Mouse (Mus musculus) heart, postnatal 0 days (tissue): ENCODE measurements around the gene Rhoh. TPM values are rescaled to one million over a fixed set of nuclear protein-coding genes. Genes with fewer than 3 reads are reported as not detected.

Experiments
- ATAC-seq: fragments of 200-750 bp; cut with Nextera tagmentation; 2 replicates; pipeline ENCODE4 v1.8.0; 2017; ENCODE audit warnings: low read depth, moderate number of reproducible peaks, moderate library complexity; ENCODE audit not compliant: insufficient read depth
- DNase-seq: peaks from one replicate; pipeline ENCODE4 v3.0.0-alpha.2; 2016; ENCODE audit warnings: low spot score
- H3K27ac ChIP-seq: fragments of 300-500 bp; sonication (generic); 2 replicates; pipeline ENCODE4 v1.5.1; 2014; ENCODE audit warnings: low read depth, mild to moderate bottlenecking
- H3K27me3 ChIP-seq: fragments of 300-500 bp; sonication (generic); 2 replicates; pipeline ENCODE4 v1.6.1; 2014; ENCODE audit warnings: low read length, mixed read lengths; ENCODE audit not compliant: control insufficient read depth, insufficient read depth
- H3K36me3 ChIP-seq: fragments of 300-500 bp; sonication (generic); replicated peaks from 2 replicates; pipeline ENCODE4 v1.6.1; 2014; ENCODE audit warnings: low read length, mixed read lengths; ENCODE audit not compliant: control insufficient read depth, insufficient read depth
- H3K4me1 ChIP-seq: fragments of 300-500 bp; sonication (generic); 2 replicates; pipeline ENCODE4 v1.6.1; 2014; ENCODE audit warnings: antibody characterized with exemption; ENCODE audit not compliant: control insufficient read depth, insufficient read depth
- H3K4me2 ChIP-seq: fragments of 300-500 bp; sonication (generic); 2 replicates; pipeline ENCODE4 v1.6.1; 2014; ENCODE audit warnings: low read depth, mild to moderate bottlenecking, low read length, moderate library complexity
- H3K4me3 ChIP-seq: fragments of 300-500 bp; sonication (generic); 2 replicates; pipeline ENCODE4 v1.5.1; 2014; ENCODE audit warnings: low read depth, low read length
- H3K9ac ChIP-seq: fragments of 300-500 bp; sonication (generic); replicated peaks from 2 replicates; pipeline ENCODE4 v1.6.1; 2014; ENCODE audit warnings: low read depth, low read length, mixed read lengths
- H3K9me3 ChIP-seq: fragments of 300-500 bp; sonication (generic); replicated peaks from 2 replicates; pipeline ENCODE4 v1.6.1; 2016; ENCODE audit warnings: low read length; ENCODE audit not compliant: control insufficient read depth
- CTCF ChIP-seq: IDR thresholded peaks from 2 replicates; pipeline ENCODE4 v1.5.1; 2016; ENCODE audit warnings: antibody characterized with exemption, control low read depth, low read depth
- EP300 ChIP-seq: IDR thresholded peaks from 2 replicates; pipeline ENCODE4 v1.6.1; 2016; ENCODE audit warnings: antibody characterized with exemption, low read depth
- WGBS: fragments of 180-500 bp; shearing (Covaris S2); extraction: QIAGEN DNeasy Blood & Tissue Kit; methylation state at CpG from one replicate; pipeline ENCODE4 v1.1.7; 2014; 5-methylcytosine and 5-hydroxymethylcytosine counted together
- polyA plus RNA-seq: library from polyadenylated mRNA; unstranded; fragments of >200 nt; fragmentation: Nextera tagmentation; extraction: Ambion mirVana; gene quantifications from 2 replicates; pipeline ENCODE4 v1.2.1, GENCODE M21; 2015
- total RNA-seq: library from RNA; depleted of rRNA; stranded (reverse); fragments of >200 nt; gene quantifications from 2 replicates; pipeline ENCODE4 v1.2.3, GENCODE M21; 2014; ENCODE audit warnings: low replicate concordance; rRNA removed

Rhoh gene
- total RNA-seq (0.34 and 2.8 TPM in 2 replicates), polyA plus RNA-seq (0.32 and 0.41 TPM in 2 replicates)

DNA sequence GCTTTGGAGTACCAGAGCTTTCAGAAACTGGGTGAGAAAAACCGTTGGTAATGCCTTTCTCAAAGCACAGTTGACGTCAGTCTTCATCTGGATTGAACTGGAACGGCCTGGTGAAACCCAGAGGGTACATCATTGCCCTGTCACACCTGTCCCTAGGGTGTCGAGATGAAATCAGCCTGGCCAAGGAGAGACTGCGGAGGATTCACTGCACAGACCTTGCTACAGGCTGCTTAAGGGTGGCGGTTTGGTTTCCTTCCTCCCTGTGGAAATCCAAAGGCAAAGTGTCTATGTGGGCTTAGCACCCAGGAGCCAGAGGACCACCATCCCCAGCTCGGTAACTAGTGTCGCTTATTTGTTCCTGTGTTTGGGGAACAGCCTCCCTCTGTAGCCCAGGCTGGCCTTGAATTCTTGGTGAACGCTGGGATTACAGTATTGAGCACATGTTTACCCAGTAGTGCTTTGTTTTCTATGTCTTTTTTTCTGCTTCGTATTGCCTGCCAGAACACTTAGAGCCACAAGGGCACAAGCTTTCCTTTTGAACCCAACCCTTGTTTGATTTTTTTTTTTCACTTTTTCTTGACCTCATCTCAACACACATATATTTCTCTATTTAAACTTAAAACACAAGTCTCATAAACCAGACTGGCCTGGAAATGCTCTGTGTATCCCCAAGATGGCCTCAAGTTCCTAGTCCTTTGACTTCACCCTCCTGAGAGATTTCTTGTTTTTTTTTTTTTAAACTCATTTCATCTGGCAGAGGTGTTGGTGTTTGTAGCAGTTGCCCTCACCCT lies at the start of gene Rhoh:
Gene Rhoh, plus strand, starts transcription at position 60 of the 791 bp plus-strand sequence.
- Histone ChIP-seq H3K27ac (peak within 1 kb of the TSS; percentile 62; the same call in 1 of the 2 replicates), H3K4me1 (peaks cover 6% of the 10 kb centered on the region; the same call in 1 of the 2 replicates), H3K4me3 (peak within 1 kb of the TSS; percentile 7; the same call in 1 of the 2 replicates), H3K36me3 (no peaks in the 10 kb centered on the region), H3K9me3 (no peaks in the 10 kb centered on the region), H3K9ac (no peak within 1 kb of the TSS; the same call in 1 of the 2 replicates), H3K27me3 (no peaks in the 10 kb centered on the region), H3K4me2 (peak within 1 kb of the TSS; percentile 15; the same call in 1 of the 2 replicates)
- no peak for DNase-seq
- TF ChIP-seq EP300 = no peak
- no peak for TF ChIP-seq CTCF
- no peak for ATAC-seq
- WGBS = 80% methylated on average over 10 of the region's 10 CpGs

DNA sequence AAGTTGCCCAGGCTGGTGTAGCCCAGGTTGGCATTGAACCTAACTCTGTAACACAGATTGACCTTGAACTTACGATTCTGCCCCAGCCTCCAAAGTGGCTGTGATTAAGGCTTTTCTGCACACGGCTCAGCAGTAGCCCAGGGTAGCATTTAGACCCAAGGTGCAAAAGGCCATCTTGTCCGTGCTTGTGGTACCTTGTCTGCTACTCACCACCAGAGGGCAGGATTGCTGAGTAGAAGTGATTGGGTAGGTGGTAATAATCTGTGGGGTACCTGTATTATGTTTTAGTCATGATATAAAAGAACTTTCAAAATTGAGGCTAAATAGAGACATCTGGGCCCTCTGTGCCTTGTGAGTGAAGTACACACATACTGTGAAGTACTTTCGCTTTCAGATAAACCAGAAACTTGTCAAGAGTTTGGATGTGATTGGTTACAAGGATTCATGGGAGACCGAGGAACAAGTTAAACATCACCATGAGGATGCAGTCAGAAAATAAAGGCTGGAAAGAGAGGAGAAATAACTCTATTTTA lies 37.3 kb upstream of the Rhoh start:
- Histone ChIP-seq H3K9me3 (no peaks in the 10 kb centered on the region), H3K4me1 (no peaks in the 10 kb centered on the region), H3K4me3 (no peak overlapping the region), H3K9ac (no peak overlapping the region), H3K4me2 (no peak overlapping the region), H3K27ac (no peak overlapping the region), H3K27me3 (no peaks in the 10 kb centered on the region), H3K36me3 (peaks cover 37% of the 10 kb centered on the region)
- 64% methylated on average over 5 of the region's 5 CpGs for WGBS
- no peak for TF ChIP-seq EP300
- peak; percentile 79 for TF ChIP-seq CTCF
- ATAC-seq = no peak; the same call in 1 of the 2 replicates
- peak; percentile 40 for DNase-seq

DNA sequence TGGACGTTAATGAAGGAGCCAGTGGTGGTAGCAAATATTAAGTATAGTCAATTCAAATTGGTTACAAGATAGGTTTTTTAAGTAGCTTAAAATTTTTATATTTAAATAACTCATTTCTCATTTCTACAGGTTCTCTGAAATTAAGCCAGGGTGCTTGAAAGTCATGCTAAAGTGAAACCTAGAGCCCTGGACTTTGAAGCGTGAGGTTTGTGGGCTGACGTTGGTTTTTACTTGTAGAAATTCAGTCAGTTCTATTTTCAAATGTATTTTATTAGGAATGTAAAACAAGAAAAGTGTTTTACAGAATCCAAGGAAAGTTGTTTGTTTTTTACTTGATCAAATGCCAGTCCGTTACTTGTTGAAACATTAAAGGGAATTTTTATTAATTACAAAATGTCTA lies 34.5 kb upstream of the Rhoh start:
- Histone ChIP-seq H3K27me3 (no peaks in the 10 kb centered on the region), H3K4me3 (no peak overlapping the region), H3K4me2 (no peak overlapping the region), H3K36me3 (peaks cover 35% of the 10 kb centered on the region), H3K9ac (no peak overlapping the region), H3K9me3 (no peaks in the 10 kb centered on the region), H3K4me1 (no peaks in the 10 kb centered on the region), H3K27ac (no peak overlapping the region)
- DNase-seq = no peak
- TF ChIP-seq EP300 (no peak), CTCF (no peak)
- no peak for ATAC-seq
- WGBS = 91% methylated on average over 4 of the region's 4 CpGs

DNA sequence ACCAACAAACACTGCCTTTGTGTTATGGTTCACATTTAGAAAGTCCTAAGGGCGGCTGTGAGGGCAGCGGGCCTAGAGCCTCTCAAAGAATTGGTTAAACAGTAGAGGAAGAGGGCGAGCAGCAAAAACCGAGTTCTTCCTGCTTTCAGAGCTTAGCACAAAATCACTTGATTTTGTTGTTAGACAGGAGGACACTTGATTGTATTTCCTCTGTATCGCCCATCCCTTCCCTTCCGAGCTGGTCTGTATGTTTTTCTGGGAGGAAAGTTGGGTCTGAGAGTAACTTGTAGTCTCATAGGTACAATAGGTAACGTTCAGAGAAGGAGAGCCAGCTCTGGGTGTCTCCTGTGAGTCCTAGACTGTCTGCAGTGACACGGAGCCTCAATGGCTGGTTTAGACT lies 33.9 kb upstream of the Rhoh start:
- no peak overlapping the region for H3K27ac ChIP-seq
- no peaks in the 10 kb centered on the region for H3K27me3 ChIP-seq
- no peak overlapping the region for H3K9ac ChIP-seq
- no peaks in the 10 kb centered on the region for H3K4me1 ChIP-seq
- WGBS = 86% methylated on average over 8 of the region's 8 CpGs
- ATAC-seq (no peak), DNase-seq (no peak)
- no peak overlapping the region for H3K4me3 ChIP-seq
- no peak overlapping the region for H3K4me2 ChIP-seq
- TF ChIP-seq CTCF (no peak), EP300 (no peak)
- H3K36me3 ChIP-seq = peaks cover 29% of the 10 kb centered on the region
- H3K9me3 ChIP-seq = no peaks in the 10 kb centered on the region

DNA sequence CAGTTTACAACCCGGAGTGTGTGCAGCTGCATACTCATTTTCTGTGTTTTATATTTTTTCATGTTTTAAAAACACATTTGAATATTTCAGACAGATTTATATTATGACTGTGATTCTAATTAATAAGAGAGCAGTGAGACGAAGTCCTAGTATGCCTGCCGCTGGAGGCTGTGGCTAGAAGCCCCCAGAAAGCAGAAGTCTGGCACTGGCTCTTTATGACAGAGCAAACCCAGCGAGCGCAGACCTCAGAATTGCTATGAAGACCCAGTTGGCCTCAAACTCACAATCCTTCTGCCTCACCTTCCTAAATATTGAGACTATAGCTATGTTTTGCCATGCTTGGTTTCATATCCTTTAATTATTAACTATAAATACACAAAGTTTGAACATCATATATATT lies 32.8 kb upstream of the Rhoh start:
- 90% methylated on average over 5 of the region's 5 CpGs for WGBS

More for the DNA sequence above, 32.8 kb upstream of the Rhoh start:
- Histone ChIP-seq H3K4me1 (no peaks in the 10 kb centered on the region), H3K9me3 (no peaks in the 10 kb centered on the region), H3K27ac (no peak overlapping the region), H3K9ac (no peak overlapping the region), H3K4me3 (no peak overlapping the region), H3K4me2 (no peak overlapping the region), H3K36me3 (peaks cover 21% of the 10 kb centered on the region), H3K27me3 (no peaks in the 10 kb centered on the region)
- DNase-seq (no peak), ATAC-seq (no peak)
- TF ChIP-seq EP300 (no peak), CTCF (no peak)
